Mouse (Mus musculus) thymus, postnatal 4 days (tissue): ENCODE results near the gene Cd300ld4.
A peak's percentile ranks its signal among the peaks of the same experiment; 100 is the strongest.
"Not testable (repeated sequence)": the region's sequence is repeated elsewhere in the genome, so short reads cannot be mapped to it uniquely, and the experiment has no call there.

Source experiments
- DNase-seq: peaks from one replicate; pipeline ENCODE4 v3.0.0; 2021

Gene Cd300ld4

DNA sequence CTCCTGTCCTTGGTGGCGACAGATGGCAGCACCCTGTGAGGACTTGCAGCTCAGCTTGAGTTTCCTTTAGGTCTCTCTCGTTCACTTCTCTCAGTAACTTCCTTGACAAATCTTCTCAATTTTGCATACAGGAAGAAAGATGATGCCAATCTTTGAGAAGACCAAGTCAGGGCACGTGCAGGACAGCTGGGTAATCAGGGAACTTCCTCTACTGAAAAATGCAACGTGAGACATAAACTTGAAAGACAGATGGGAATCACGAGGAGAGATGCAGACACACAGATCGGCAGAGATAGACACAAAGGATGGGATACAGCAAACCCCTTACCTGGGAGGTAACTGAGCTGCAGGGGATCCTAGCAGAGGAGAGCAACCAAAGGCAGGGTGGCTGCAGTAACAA lies at the start of gene Cd300ld4:
Gene Cd300ld4 (minus strand): TSS at position 101 of the 400 bp plus-strand sequence.
- not testable (repeated sequence) for DNase-seq

DNA sequence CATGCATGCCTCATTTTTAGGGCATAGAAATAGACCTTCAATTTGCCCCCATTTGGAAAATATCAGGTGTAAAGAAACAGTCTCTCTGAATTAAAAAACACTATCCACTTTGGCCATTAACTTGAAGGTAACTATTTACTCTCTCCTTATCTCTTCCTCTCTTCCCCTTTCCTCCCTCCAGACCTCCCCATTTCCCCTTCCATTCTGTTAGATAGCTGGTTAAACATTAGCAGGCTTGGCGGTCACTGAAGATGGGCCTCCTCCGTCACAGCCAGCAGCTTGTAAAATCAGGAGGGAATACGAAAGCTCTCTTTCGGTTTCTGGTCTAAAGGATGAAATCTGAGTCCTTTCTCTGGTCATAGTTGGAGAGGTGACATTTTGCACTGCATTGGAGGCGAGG lies 49.0 kb upstream of the Cd300ld4 start:
- DNase-seq = no peak

DNA sequence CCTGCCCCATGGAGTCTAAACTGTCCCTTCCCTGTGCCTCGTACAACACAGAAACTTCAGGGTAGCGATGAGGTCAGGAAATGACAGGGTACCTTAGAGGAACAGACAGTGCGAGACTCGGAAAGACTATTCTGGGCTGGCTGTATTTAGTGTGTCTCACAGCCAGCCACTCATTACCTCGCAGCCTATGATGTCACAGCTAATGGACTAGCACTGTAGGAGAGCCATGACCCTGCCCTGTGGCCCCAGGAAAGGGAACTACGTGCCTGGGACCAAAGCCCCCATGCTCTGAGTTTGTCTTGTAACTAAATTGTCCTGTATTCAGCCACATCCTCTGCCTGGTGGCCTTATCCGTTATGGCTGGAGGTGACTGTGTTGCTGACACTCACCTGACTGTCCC lies 48.6 kb upstream of the Cd300ld4 start:
- DNase-seq = no peak

DNA sequence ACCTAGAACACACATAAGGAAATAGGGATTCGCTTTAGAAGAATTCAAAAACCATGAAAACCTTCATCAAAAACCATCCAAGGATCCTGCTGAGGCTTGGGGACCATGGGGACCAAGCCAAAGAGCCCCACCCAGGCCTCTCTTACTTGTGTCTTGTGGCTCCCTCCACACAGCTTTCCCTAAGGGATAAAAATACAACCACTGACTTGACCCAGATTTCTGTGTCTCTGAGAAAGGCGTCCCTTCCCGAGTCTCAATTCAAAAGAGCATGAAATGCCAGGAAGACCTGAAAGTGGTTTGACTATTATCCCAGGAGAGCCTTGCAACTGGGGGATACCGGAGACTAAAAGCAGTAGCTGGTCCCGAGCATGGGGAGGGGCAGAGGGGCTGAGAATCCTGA lies 46.2 kb upstream of the Cd300ld4 start:
- no peak for DNase-seq

DNA sequence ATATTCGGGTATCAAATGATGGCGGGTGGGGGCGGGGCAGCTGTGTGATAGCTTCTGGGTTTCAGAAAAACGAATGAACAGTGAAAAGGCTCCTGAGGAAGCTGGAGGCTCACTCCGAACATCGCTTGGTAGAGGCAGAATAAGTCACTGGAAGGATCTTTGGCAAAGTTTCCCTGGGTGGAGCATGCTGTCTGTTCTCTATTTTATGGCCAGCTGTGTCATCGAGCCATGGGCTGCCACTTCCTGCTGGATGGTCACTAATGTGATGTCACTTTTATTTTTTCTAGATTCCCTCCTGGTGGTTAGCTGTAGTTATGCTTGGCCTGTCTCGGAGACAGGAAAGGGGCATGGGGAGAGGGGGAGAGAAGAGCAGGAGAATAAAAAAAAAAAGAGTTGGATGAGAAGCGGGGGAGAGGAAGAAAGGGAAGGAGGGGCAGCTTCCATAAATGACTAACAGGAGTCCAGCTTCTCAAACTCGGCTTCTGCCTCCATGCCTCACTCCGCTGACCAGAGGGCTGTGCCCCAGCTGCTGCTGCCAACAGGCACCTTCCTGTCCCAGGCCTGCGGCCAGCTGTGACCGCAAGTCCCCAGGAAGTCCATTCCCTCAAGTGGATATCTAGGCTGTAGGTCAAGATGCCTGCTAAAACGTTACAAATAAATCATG lies 45.0 kb upstream of the Cd300ld4 start:
- DNase-seq = no peak

DNA sequence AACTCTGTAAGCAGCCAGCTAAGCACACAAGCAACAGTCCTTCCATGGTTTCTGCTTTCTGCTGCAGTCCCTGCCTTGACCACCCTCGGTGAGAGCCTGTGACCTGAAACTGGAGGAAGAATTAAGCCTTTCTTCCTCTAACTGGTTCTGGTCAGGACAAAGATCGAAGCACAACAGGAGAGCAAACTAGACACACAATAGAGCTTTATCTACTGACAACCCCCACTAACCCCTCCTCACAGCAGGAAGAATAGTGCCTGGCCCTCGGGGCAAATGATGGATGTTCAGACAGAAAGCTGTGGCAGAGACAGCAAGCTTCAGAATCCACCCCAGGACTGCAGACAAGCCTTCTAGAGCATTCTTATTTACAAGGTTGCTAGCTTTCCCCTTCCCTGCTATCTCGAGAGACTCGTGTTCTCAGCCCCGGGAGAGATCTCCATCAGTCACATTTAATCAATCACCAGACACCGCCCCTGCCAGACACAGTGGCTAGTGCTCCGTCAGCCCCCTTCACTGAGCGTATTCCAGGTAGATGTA lies 44.3 kb upstream of the Cd300ld4 start:
- no peak for DNase-seq

DNA sequence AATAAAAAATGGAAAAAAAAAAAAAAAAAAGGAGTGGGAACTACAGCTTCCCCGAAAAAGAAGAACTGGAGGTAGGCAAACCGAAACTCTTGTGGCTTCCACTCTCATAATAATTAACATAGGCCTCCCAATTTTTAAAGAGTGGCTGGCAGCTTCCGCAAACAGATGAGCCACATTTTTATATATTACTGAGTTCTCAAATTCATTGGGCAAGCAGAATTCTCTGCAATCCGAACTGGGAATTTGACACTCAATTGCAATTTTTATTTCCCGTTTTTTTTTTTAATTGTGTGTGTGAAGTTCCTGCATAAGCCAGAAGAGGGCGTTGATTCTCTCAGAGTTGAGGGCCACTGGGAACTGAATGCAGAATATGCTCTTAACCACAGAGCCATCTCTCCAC lies 40.0 kb upstream of the Cd300ld4 start:
- DNase-seq = no peak

- DNase-seq = no peak
These were observed 35.3 kb upstream of the Cd300ld4 start, which contains the start of gene Cd300e for GRCm38 (mm10) chr11:115062077-115062476. Gene Cd300e, minus strand, starts transcription at chr11:115062177.

DNA sequence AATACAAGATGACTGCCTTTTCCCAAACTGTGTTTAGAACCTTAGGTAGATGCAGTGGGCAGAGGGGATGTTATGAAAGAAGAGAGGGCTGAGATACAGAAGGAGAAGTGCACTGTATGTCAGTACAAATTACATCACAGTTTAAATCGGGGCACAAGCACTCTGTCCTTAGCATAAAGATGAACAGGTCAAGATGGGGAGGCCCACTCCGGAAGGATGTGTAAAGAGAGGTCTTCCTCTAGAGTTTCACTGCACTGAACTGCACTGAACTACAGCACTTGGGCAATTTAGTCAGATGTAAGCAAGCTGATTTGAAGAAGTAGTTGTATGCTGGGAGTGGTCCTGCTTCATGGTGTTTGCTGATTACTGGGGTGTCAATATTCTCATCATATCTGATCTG lies 33.0 kb upstream of the Cd300ld4 start:
- no peak for DNase-seq

GRCm38 (mm10) chr11:115058701-115059100 lies 31.9 kb upstream of the Cd300ld4 start:
- DNase-seq = no peak

GRCm38 (mm10) chr11:115054537-115054936 lies 27.7 kb upstream of the Cd300ld4 start:
- no peak for DNase-seq

GRCm38 (mm10) chr11:115052991-115053390 lies 26.2 kb upstream of the Cd300ld4 start:
- DNase-seq = no peak

GRCm38 (mm10) chr11:115052206-115052605 lies 25.4 kb upstream of the Cd300ld4 start:
- DNase-seq = peak; percentile 76

DNA sequence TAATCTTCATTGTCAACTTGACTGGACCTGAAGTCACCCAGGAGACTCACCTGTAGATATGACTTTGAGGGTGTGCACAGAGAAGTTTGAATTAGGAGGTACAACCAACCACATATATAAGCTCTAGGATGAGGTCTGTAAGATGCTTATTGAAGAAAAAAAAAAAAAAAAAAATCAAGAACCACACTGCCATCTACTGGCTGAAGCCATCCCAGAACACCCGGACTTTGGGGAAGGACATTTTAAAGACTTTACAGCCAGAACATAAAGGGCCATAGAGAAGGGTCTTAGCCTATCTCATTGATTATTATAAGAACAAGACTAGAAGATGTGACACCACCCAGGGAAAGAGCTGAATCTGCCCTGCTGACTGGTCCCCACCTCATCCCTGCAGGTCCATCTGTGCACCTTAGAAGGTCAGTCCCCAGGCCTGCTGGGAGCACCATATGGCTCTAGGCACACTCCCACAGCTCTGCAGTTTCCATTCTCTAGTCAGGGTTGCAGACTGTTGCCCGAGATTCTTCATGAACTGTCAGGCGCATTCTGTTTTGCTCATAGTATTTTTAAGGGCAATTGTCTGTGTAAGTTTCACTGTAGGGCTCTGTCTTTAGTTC lies 22.6 kb upstream of the Cd300ld4 start:
- no peak for DNase-seq

DNA sequence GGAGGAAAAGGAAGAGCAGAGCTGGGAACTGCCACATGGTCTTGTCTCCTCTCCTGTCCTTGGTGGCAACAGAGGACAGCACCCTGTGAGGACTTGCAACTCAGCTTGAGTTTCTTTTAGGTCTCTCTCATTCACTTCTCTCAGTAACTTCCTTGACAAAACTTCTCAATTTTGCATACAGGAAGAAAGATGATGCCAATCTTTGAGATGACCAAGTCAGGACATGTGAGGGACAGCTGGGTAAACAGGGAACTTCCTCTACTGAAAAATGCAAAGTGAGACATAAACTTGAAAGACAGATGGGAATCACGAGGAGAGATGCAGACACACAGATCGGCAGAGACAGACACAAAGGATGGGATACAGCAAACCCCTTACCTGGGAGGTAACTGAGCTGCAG lies 21.4 kb upstream of the Cd300ld4 start, which contains the start of gene Cd300ld3:
Gene Cd300ld3 (minus strand): TSS at position 151 of the 400 bp plus-strand sequence.
- no peak for DNase-seq

- not testable (repeated sequence) for DNase-seq
These were observed 10.9 kb upstream of the Cd300ld4 start, which contains the start of gene Cd300ld5 for GRCm38 (mm10) chr11:115037669-115038068. Gene Cd300ld5, minus strand, starts transcription at chr11:115037769.

DNA sequence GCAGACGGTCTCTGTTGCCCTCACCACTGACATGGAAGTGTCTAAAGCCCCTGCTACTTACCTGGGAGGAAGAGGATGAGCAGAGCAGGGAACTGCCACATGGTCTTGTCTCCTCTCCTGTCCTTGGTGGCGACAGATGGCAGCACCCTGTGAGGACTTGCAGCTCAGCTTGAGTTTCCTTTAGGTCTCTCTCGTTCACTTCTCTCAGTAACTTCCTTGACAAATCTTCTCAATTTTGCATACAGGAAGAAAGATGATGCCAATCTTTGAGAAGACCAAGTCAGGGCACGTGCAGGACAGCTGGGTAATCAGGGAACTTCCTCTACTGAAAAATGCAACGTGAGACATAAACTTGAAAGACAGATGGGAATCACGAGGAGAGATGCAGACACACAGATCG lies 10.7 kb downstream of the Cd300ld4 start, which contains the start of gene Cd300ld2:
Gene Cd300ld2 (minus strand): TSS at position 101 of the 400 bp plus-strand sequence.
- not testable (repeated sequence) for DNase-seq

DNA sequence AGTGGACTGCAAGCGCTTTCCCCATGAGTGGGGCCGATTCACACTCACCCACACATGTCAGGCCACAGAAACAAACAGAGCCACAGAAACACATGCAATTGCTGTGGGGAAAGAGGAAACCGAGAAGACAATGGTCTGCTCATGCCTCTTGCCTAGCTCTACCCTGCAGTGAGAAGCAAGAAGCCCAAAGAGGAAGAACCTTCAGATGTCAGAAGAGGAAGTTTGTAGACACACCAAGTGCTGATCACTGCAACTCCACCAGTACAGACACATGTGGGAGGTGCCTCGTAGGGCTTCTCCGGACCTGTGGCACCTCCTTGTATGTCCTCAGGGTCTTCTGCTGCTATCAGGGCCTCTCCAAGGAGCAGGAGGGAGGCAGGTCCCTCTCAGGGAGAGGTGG lies 22.7 kb downstream of the Cd300ld4 start:
- no peak for DNase-seq

GRCm38 (mm10) chr11:115001474-115002040 lies 25.3 kb downstream of the Cd300ld4 start, which contains the start of gene Cd300c2:
Gene Cd300c2, minus strand, starts transcription at chr11:115001880.
- DNase-seq = no peak

- DNase-seq = no peak
These were observed 37.0 kb downstream of the Cd300ld4 start, which contains the start of gene Cd300ld for GRCm38 (mm10) chr11:114989793-114990192. Gene Cd300ld, minus strand, starts transcription at chr11:114989922.

- no peak for DNase-seq
These were observed 44.9 kb downstream of the Cd300ld4 start for GRCm38 (mm10) chr11:114981866-114982265.

- DNase-seq = no peak
These were observed 54.1 kb downstream of the Cd300ld4 start for GRCm38 (mm10) chr11:114972726-114973125.
